Mouse (Mus musculus) intestine, embryonic 14.5 days (tissue): ENCODE data around the gene Farsb. TPM values are rescaled to one million over a fixed set of nuclear protein-coding genes. Genes with fewer than 3 reads are reported as not detected.

Experiments used
- ATAC-seq: fragments of 200-750 bp; cut with Nextera tagmentation; replicated peaks from 2 replicates; pipeline ENCODE4 v1.8.0; 2017; ENCODE audit warnings: low read depth, moderate number of reproducible peaks, moderate TSS enrichment, moderate library complexity; ENCODE audit not compliant: low FRiP score, low TSS enrichment
- DNase-seq: peaks from one replicate; pipeline ENCODE4 v3.0.0-alpha.2; 2018; ENCODE audit warnings: low spot score
- H3K27ac ChIP-seq: fragments of 300-500 bp; sonication (generic); 2 replicates; pipeline ENCODE4 v1.5.1; 2014; ENCODE audit warnings: low read depth, mild to moderate bottlenecking, control low read depth
- H3K27me3 ChIP-seq: fragments of 300-500 bp; sonication (generic); replicated peaks from 2 replicates; pipeline ENCODE4 v1.6.1; 2014; ENCODE audit warnings: low read length, control low read depth; ENCODE audit not compliant: control insufficient read depth, insufficient read depth
- H3K36me3 ChIP-seq: fragments of 300-500 bp; sonication (generic); 2 replicates; pipeline ENCODE4 v1.6.1; 2014; ENCODE audit warnings: low read length, control low read depth; ENCODE audit not compliant: control insufficient read depth, insufficient read depth
- H3K4me1 ChIP-seq: fragments of 300-500 bp; sonication (generic); replicated peaks from 2 replicates; pipeline ENCODE4 v1.6.1; 2014; ENCODE audit warnings: low read length, control low read depth, mixed read lengths; ENCODE audit not compliant: control insufficient read depth, insufficient read depth
- H3K4me2 ChIP-seq: fragments of 300-500 bp; sonication (generic); 2 replicates; pipeline ENCODE4 v1.6.1; 2014; ENCODE audit warnings: low read length
- H3K4me3 ChIP-seq: fragments of 300-500 bp; sonication (generic); 2 replicates; pipeline ENCODE4 v1.5.1; 2014; ENCODE audit warnings: low read depth, low read length, control low read depth, mixed read lengths
- H3K9ac ChIP-seq: fragments of 300-500 bp; sonication (generic); 2 replicates; pipeline ENCODE4 v1.6.1; 2014; ENCODE audit warnings: mild to moderate bottlenecking, low read length
- H3K9me3 ChIP-seq: fragments of 300-500 bp; sonication (generic); 2 replicates; pipeline ENCODE4 v1.6.1; 2016; ENCODE audit warnings: low read length, control low read depth; ENCODE audit not compliant: control insufficient read depth
- WGBS: fragments of 180-500 bp; shearing (Covaris S2); extraction: QIAGEN DNeasy Blood & Tissue Kit; methylation state at CpG from one replicate; pipeline ENCODE4 v1.1.7; 2014; 5-methylcytosine and 5-hydroxymethylcytosine counted together
- polyA plus RNA-seq: library from polyadenylated mRNA; unstranded; fragments of >200 nt; fragmentation: Nextera tagmentation; extraction: Ambion mirVana; gene quantifications from 2 replicates; pipeline ENCODE4 v1.2.1, GENCODE M21; 2014

Farsb gene
- polyA plus RNA-seq, 1 experiment from 2014 or later, result 177 TPM

GRCm38 (mm10) chr1:78453886-78454285, 34.8 kb downstream of the Farsb start:
- Histone ChIP-seq H3K9me3 (no peaks in the 10 kb centered on the region), H3K27ac (no peak overlapping the region), H3K4me3 (no peak overlapping the region), H3K9ac (no peak overlapping the region), H3K36me3 (peaks cover 83% of the 10 kb centered on the region), H3K4me2 (no peak overlapping the region), H3K27me3 (no peaks in the 10 kb centered on the region), H3K4me1 (no peaks in the 10 kb centered on the region)
- WGBS, result 93% methylated on average over 8 of the region's 8 CpGs
- ATAC-seq, result no peak
- DNase-seq, result no peak

GRCm38 (mm10) chr1:78452544-78452943, 36.2 kb downstream of the Farsb start:
- WGBS, result 90% methylated on average over 6 of the region's 6 CpGs
- DNase-seq (no peak), ATAC-seq (no peak)
- no peaks in the 10 kb centered on the region for H3K27me3 ChIP-seq
- no peaks in the 10 kb centered on the region for H3K4me1 ChIP-seq
- H3K27ac ChIP-seq, result no peak overlapping the region
- no peak overlapping the region for H3K4me3 ChIP-seq
- H3K9me3 ChIP-seq, result no peaks in the 10 kb centered on the region
- no peak overlapping the region for H3K9ac ChIP-seq
- H3K36me3 ChIP-seq, result peaks cover 82% of the 10 kb centered on the region
- no peak overlapping the region for H3K4me2 ChIP-seq

GRCm38 (mm10) chr1:78451070-78451854, 37.4 kb downstream of the Farsb start:
- no peak overlapping the region for H3K4me2 ChIP-seq
- WGBS, result 72% methylated on average over 12 of the region's 12 CpGs
- ATAC-seq (no peak), DNase-seq (no peak)
- H3K9ac ChIP-seq, result no peak overlapping the region
- peaks cover 75% of the 10 kb centered on the region for H3K36me3 ChIP-seq
- no peak overlapping the region for H3K4me3 ChIP-seq
- H3K27me3 ChIP-seq, result no peaks in the 10 kb centered on the region
- no peak overlapping the region for H3K27ac ChIP-seq
- H3K9me3 ChIP-seq, result no peaks in the 10 kb centered on the region
- no peaks in the 10 kb centered on the region for H3K4me1 ChIP-seq

DNA sequence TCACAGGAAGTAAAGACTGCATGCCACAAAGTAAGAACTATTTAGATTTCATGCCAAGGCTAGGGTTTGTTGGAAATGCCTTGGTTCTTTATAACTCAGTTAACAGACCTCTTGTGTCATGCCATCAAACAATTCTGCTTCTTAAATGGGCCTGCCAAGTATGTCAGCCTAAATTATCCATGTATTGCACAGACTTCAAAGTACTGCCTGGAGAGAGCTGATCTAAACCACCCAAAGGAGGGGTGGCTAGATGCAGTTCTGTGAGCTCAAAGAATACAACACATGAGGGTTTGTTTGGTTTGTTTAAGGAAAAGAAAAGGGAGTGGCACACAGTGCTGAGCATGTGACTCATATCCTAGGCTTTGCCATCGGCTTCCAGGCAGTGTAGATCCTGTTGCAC, 40.6 kb downstream of the Farsb start:
- H3K4me1 ChIP-seq, result no peaks in the 10 kb centered on the region
- H3K9me3 ChIP-seq, result no peaks in the 10 kb centered on the region
- H3K27me3 ChIP-seq, result no peaks in the 10 kb centered on the region
- H3K9ac ChIP-seq, result no peak overlapping the region
- no peak overlapping the region for H3K4me2 ChIP-seq
- no peak overlapping the region for H3K4me3 ChIP-seq
- ATAC-seq (no peak), DNase-seq (no peak)
- 60% methylated on average over 1 of the region's 1 CpGs for WGBS
- no peak overlapping the region for H3K27ac ChIP-seq
- H3K36me3 ChIP-seq, result peaks cover 80% of the 10 kb centered on the region

DNA sequence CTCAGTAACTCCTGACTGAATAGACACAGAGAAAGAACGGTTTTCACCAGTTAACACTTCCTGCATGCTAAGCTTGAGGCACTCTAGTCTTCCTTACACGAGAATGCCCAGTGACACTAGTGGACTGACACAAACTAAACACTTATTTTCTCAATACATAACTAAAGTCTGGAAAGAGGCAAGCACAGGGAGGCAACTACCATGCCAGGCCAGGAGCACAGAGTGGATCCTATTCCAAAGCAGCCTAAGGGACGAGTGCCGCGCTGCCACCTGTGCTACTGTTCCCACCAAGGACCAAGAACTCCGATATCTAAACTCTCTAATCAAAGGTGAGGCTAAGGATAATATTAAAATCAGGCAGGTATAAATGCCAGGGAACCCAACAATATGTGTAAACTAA, 42.0 kb downstream of the Farsb start:
- ATAC-seq (no peak), DNase-seq (no peak)
- Histone ChIP-seq H3K4me1 (no peaks in the 10 kb centered on the region), H3K27me3 (no peaks in the 10 kb centered on the region), H3K9me3 (no peaks in the 10 kb centered on the region), H3K4me2 (no peak overlapping the region), H3K4me3 (no peak overlapping the region), H3K27ac (no peak overlapping the region), H3K36me3 (peaks cover 79% of the 10 kb centered on the region), H3K9ac (no peak overlapping the region)
- 94% methylated on average over 6 of the region's 6 CpGs for WGBS

GRCm38 (mm10) chr1:78446232-78446631, 42.5 kb downstream of the Farsb start:
- 78% methylated on average over 8 of the region's 8 CpGs for WGBS
- Histone ChIP-seq H3K4me2 (no peak overlapping the region), H3K4me1 (no peaks in the 10 kb centered on the region), H3K36me3 (peaks cover 75% of the 10 kb centered on the region), H3K9ac (no peak overlapping the region), H3K27ac (no peak overlapping the region), H3K9me3 (no peaks in the 10 kb centered on the region), H3K27me3 (no peaks in the 10 kb centered on the region), H3K4me3 (no peak overlapping the region)
- DNase-seq, result no peak
- ATAC-seq, result no peak

- H3K4me2 ChIP-seq, result no peak overlapping the region
- peaks cover 59% of the 10 kb centered on the region for H3K36me3 ChIP-seq
- DNase-seq (no peak), ATAC-seq (no peak)
- WGBS, result 96% methylated on average over 7 of the region's 7 CpGs
- H3K4me3 ChIP-seq, result no peak overlapping the region
- H3K27me3 ChIP-seq, result no peaks in the 10 kb centered on the region
- H3K9me3 ChIP-seq, result no peaks in the 10 kb centered on the region
- H3K9ac ChIP-seq, result no peak overlapping the region
- no peak overlapping the region for H3K27ac ChIP-seq
- no peaks in the 10 kb centered on the region for H3K4me1 ChIP-seq
Measured at GRCm38 (mm10) chr1:78443056-78443455, 45.6 kb downstream of the Farsb start.

GRCm38 (mm10) chr1:78440716-78441115, 48.0 kb downstream of the Farsb start:
- ATAC-seq (no peak), DNase-seq (no peak)
- Histone ChIP-seq H3K4me1 (no peaks in the 10 kb centered on the region), H3K27me3 (no peaks in the 10 kb centered on the region), H3K36me3 (peaks cover 44% of the 10 kb centered on the region), H3K9ac (no peak overlapping the region), H3K4me3 (no peak overlapping the region), H3K9me3 (no peaks in the 10 kb centered on the region), H3K27ac (no peak overlapping the region), H3K4me2 (no peak overlapping the region)
- 83% methylated on average over 8 of the region's 8 CpGs for WGBS

DNA sequence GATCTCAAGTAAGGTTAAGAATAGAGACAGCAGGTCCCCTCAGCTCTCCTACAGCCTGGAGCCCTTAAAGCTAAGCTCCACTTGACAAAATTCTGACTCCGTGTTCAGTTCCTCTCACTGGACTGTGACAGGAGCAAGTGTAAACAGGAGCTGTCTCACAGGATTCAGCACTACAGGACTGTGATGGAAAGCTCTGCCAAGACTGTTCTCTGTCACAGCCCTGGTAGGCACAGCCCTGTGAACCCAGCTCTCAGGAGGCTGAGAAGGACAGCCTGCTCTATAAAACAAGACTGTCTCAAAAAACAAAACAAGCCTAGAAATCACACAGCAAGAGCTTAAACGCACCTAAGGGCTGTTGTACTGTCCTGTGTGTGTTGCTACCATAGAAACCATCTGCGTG, 51.5 kb downstream of the Farsb start:
- Histone ChIP-seq H3K4me2 (no peak overlapping the region), H3K9ac (no peak overlapping the region), H3K27me3 (no peaks in the 10 kb centered on the region), H3K27ac (no peak overlapping the region), H3K9me3 (no peaks in the 10 kb centered on the region), H3K4me3 (no peak overlapping the region), H3K36me3 (peaks cover 18% of the 10 kb centered on the region), H3K4me1 (no peaks in the 10 kb centered on the region)
- WGBS, result 75% methylated on average over 3 of the region's 3 CpGs
- ATAC-seq (no peak), DNase-seq (no peak)
